Mouse (Mus musculus) spleen, embryonic (tissue): Measurements from ENCODE around the gene Ctsz.

Source experiments
- CTCF ChIA-PET: fragments of 350-600 bp; sonication (Branson Sonifier 250); formaldehyde crosslinking; loops from one replicate; lab custom pipeline; 2022; lab: Charles Lee

The Ctsz gene

DNA sequence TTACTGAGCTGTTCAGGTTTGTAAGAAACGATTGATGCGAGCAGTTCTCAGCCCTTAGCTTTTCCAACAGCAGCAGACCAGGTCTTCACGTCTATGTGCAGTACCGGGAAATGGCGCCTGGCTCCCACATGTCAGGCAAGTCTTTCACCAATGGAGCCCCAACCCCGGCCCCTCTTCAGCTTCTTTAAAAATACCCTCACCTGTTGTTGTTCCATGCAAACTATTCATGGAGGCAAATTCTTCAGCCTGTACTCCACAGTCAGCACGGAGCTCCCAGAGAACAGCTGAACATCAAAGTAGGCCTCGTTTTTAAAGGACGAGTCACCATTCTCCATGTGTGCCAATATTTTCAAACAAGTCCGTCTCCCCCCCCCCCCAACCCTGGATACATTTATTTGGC, 42.2 kb downstream of the Ctsz start:
- CTCF ChIA-PET: interaction anchor here (0.6 to 0.7 kb wide), 2 partner anchors 1324 to 1391 kb away, joined by 3 to 7 read pairs; no protein-coding TSS in a partner anchor

DNA sequence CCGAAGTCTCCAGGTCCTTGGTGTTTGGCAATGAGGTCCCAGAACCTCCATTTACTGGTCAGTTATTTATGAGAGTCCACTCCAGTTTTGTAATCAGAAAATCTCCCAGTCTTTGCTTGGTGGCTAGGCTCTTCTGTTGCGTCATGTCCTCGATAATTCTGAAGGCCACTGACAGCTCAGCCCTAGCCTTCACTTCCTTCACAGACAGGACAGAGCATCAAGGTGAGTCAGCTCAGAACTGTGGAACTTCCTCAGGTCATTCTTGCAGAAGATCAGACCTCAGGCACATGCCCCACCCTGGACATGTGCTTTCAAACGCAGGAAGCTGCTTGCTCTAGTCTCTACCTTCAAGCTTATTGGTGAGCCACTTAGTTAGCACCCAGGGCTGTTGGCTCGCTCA, 45.5 kb downstream of the Ctsz start:
- CTCF ChIA-PET: interaction anchor here (0.6 kb wide), 1 partner anchor 52 kb away, joined by 19 read pairs; no protein-coding TSS in a partner anchor

DNA sequence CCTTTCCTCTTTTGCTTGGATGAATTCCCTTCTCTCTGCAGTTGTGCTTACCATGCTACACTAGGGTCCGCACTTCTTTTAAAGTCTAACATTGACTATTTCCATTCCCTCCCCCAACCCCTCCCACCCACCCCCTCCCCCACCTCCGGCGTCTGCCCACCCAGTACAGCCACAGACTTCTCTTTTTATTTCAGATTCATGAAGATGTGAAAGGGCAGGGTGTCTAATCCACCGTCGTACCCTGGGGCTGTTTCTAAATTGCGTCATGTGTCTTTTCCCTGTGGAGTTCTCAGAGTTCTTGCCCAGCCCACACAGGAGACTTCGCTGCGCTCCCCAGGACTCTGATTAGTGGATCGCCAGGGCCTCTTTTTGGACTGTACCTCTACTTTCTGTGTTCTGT, 46.3 kb downstream of the Ctsz start:
- CTCF ChIA-PET: no interaction called here

DNA sequence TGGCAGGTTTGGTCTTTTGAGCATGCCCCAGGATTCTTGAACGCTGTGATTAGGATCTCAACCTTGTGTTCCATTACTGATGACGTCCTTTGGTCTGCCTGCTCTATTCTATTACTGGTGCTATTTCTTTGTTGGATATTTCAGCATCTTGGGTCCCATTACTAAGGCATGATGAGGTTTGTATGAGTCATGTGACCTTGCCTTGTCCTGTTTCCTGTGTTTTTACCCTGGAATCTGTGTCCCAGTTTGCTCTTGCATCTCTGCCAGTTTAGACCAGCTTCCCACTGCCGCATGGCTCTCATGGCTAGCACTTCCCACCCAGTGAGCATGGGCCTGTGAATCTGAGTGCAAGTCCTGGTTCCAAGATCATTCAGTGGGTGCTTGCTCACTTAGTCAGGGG, 46.9 kb downstream of the Ctsz start:
- CTCF ChIA-PET: no interaction called here

DNA sequence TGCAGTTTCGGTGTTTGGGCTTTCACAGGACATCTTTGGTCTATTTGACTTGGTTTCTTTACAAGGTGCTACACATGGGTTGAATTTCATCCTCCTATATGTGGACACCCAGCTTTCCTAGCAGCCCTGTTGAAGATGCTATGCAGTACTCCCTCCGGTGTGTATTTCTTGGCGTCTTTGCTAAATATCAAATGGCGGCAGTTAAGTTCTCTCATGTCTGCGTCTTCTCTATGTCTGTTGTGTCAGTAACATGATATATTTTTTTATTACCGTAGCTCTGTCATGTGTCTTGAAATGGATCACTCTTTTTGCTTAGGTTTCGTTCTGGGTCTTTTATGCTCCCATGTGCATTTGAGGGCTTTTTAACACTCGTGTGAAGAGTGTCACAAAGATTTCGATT, 57.8 kb downstream of the Ctsz start:
- CTCF ChIA-PET: no interaction called here
